Comparison of ENCODE assay signal across 18 mouse cellular contexts in genomic region chr9:118396425-118397053, GRCm38 (mm10).
A peak's percentile ranks its signal among the peaks of the same experiment; 100 is the strongest.
DNase-seq lines count a peak whose midpoint lies in the region; ATAC-seq and TF ChIP-seq lines count a peak whose summit lies in the region.
"Had no signal": no experiment of that assay in that cellular context is flagged by ENCODE, and none has a peak within 500 bp of the region (broad histone marks: within the 10 kb centered on the region; RNA-seq: fewer than 3 reads in every experiment).

No protein-coding gene starts in this region.

- DNase-seq in 416B (ENCODE audit: low read depth) (peak; percentile 10), CH12.LX (ENCODE audit: extremely low read depth) (peak; percentile 6)
- DNase-seq in induced T-regulatory cell, adult 2 months (ENCODE audit: low read depth): peak; percentile 67
- DNase-seq in thymus, adult 2 months: peak; percentile 75
- no peak for DNase-seq in ovary, adult 18-20 months (ENCODE audit: low spot score)
- no peak for DNase-seq in kidney, postnatal 10 days
- no peak for DNase-seq in kidney, postnatal 36 days
- DNase-seq: adrenal gland, adult 8-10 months; cerebellum, adult 9-10 months; kidney, adult 11 months; layer of hippocampus, postnatal 36 days; liver, postnatal 0 days; lung, postnatal 4 days; midbrain, embryonic 14.5 days had no signal

- no peak overlapping the region for H3K9ac ChIP-seq in CH12.LX (ENCODE audit: insufficient read depth, low read depth)
- H3K9ac ChIP-seq in hindbrain, embryonic 13.5 days: no peak overlapping the region
- H3K9ac ChIP-seq: forebrain, embryonic 12.5 days; hindbrain, embryonic 12.5 days; liver, postnatal 0 days; neural tube, embryonic 12.5 days had no signal

- no peak for ATAC-seq in hindbrain, embryonic 13.5 days (ENCODE audit: low FRiP score)
- ATAC-seq: liver, postnatal 0 days had no signal

- H3K4me1 ChIP-seq in CH12.LX (ENCODE audit: control insufficient read depth in 1 of 2, insufficient read depth in 2 of 2): peaks cover 7 to 10% of the 10 kb centered on the region in 2 experiments
- H3K4me1 ChIP-seq in thymus, adult 2 months (replicated peaks; ENCODE audit: control insufficient read depth, insufficient read depth, low read length): peaks cover 54% of the 10 kb centered on the region
- no peaks in the 10 kb centered on the region for H3K4me1 ChIP-seq in hindbrain, embryonic 13.5 days (replicated peaks)
- H3K4me1 ChIP-seq: forebrain, embryonic 12.5 days; hindbrain, embryonic 12.5 days; neural tube, embryonic 12.5 days had no signal

- no peak for TF ChIP-seq EP300 in CH12.LX (IDR thresholded peaks at IDR 0.05; ENCODE audit: low read length)

- H3K79me2 ChIP-seq in CH12.LX (replicated peaks; ENCODE audit: control insufficient read depth, extremely low read depth, insufficient read depth, poor library complexity, severe bottlenecking): no peaks in the 10 kb centered on the region

- in situ Hi-C loops in CH12.LX (cut with MboI; ENCODE audit: low pct_ligation_motif_present, low pct_unique_long_range_greater_than_20kb, low sequenced_read_pairs): no loop called here

- no peaks in the 10 kb centered on the region for H3K27me3 ChIP-seq in CH12.LX (replicated peaks)
- H3K27me3 ChIP-seq in thymus, adult 2 months (ENCODE audit: control insufficient read depth, insufficient read depth, low read length): no peaks in the 10 kb centered on the region
- H3K27me3 ChIP-seq in hindbrain, embryonic 13.5 days: peaks cover 16% of the 10 kb centered on the region
- H3K27me3 ChIP-seq: forebrain, embryonic 12.5 days; hindbrain, embryonic 12.5 days; neural tube, embryonic 12.5 days had no signal

- no peak overlapping the region for H3K27ac ChIP-seq in CH12.LX (ENCODE audit: insufficient read depth, low read depth)
- peak overlapping the region; percentile 98 for H3K27ac ChIP-seq in thymus, adult 2 months (ENCODE audit: control insufficient read depth, insufficient read depth, low read length)
- H3K27ac ChIP-seq in hindbrain, embryonic 13.5 days: no peak overlapping the region
- H3K27ac ChIP-seq: forebrain, embryonic 12.5 days; hindbrain, embryonic 12.5 days; neural tube, embryonic 12.5 days had no signal

- H3K4me3 ChIP-seq in CH12.LX (replicated peaks in 1 of 3; ENCODE audit: low read depth in 2 of 3, low read length in 2 of 3, poor library complexity in 1 of 3): no peak overlapping the region
- H3K4me3 ChIP-seq in thymus, adult 2 months (ENCODE audit: control insufficient read depth, insufficient read depth, low read length): peak overlapping the region; percentile 5; the same call in 1 of the 2 replicates
- no peak overlapping the region for H3K4me3 ChIP-seq in hindbrain, embryonic 13.5 days
- H3K4me3 ChIP-seq: forebrain, embryonic 12.5 days; hindbrain, embryonic 12.5 days; neural tube, embryonic 12.5 days had no signal

- TF ChIP-seq CTCF in CH12.LX (conservative IDR thresholded peaks at IDR 0.05 in 1 of 2, IDR thresholded peaks at IDR 0.05 in 1 of 2; ENCODE audit: low read depth in 2 of 2, low read length in 2 of 2): no peak
- TF ChIP-seq CTCF in thymus, adult 2 months (IDR thresholded peaks at IDR 0.05; ENCODE audit: borderline replicate concordance, control insufficient read depth, extremely low read depth, insufficient read depth, low read length, poor library complexity): no peak

- H3K4me2 ChIP-seq in CH12.LX (ENCODE audit: insufficient read depth, low read depth, poor library complexity, severe bottlenecking): peak overlapping the region; percentile 47; the same call in 1 of the 2 replicates
- H3K4me2 ChIP-seq in hindbrain, embryonic 13.5 days: no peak overlapping the region
- H3K4me2 ChIP-seq: forebrain, embryonic 12.5 days; hindbrain, embryonic 12.5 days; neural tube, embryonic 12.5 days had no signal

- peaks cover 0 to 3% of the 10 kb centered on the region in 2 experiments for H3K36me3 ChIP-seq in CH12.LX (replicated peaks in 1 of 2; ENCODE audit: control insufficient read depth in 1 of 2, insufficient read depth in 1 of 2, low read length in 1 of 2)
- H3K36me3 ChIP-seq in thymus, adult 2 months (ENCODE audit: control insufficient read depth, insufficient read depth, low read length): no peaks in the 10 kb centered on the region
- H3K36me3 ChIP-seq in hindbrain, embryonic 13.5 days: no peaks in the 10 kb centered on the region
- H3K36me3 ChIP-seq: forebrain, embryonic 12.5 days; hindbrain, embryonic 12.5 days; neural tube, embryonic 12.5 days had no signal

- no peaks in the 10 kb centered on the region for H3K9me3 ChIP-seq in CH12.LX (replicated peaks; ENCODE audit: low read length)
- no peaks in the 10 kb centered on the region for H3K9me3 ChIP-seq in hindbrain, embryonic 13.5 days
- H3K9me3 ChIP-seq: forebrain, embryonic 12.5 days; hindbrain, embryonic 12.5 days; neural tube, embryonic 12.5 days had no signal

- no peak for TF ChIP-seq POLR2A in CH12.LX (IDR thresholded peaks at IDR 0.05; ENCODE audit: low read depth, low read length)
- TF ChIP-seq POLR2A in thymus, adult 2 months (IDR thresholded peaks at IDR 0.05; ENCODE audit: control insufficient read depth, extremely low read depth, insufficient read depth, low read length, poor library complexity): no peak

- no peak for TF ChIP-seq RAD21 in CH12.LX (IDR thresholded peaks at IDR 0.05; ENCODE audit: low read depth, low read length)

- dilution Hi-C loops in CH12.LX (cut with MboI; ENCODE audit: extremely low pct_ligation_motif_present, extremely low pct_unique_long_range_greater_than_20kb, low sequenced_read_pairs): no loop called here

- 7% methylated on average over 2 of the region's 2 CpGs for WGBS in thymus, adult 2 months
- 76% methylated on average over 2 of the region's 2 CpGs for WGBS in hindbrain, embryonic 13.5 days

TF ChIP-seq in CH12.LX, 34 proteins besides CTCF, POLR2A, EP300 and RAD21:
- TF ChIP-seq MXI1 (IDR thresholded peaks at IDR 0.05; ENCODE audit: low read depth, low read length): no peak
- TF ChIP-seq IRF4 (IDR thresholded peaks at IDR 0.05; ENCODE audit: low read depth, low read length): no peak
TF ChIP-seq in CH12.LX: peak in this region for 0.

Comparison
In these comparisons a context has a peak if more than half of its experiments do, and no peak if none do; other contexts are left out.
1. DNase-seq: peak in 416B (single experiment), CH12.LX (single experiment), induced T-regulatory cell, adult 2 months (single experiment) and thymus, adult 2 months (single experiment); none in ovary, adult 18-20 months (single experiment), kidney, postnatal 10 days (single experiment) and kidney, postnatal 36 days (0 of 2).